Mouse (Mus musculus): ENCODE measurements around the gene Gpatch1.
A peak's percentile ranks its signal among the peaks of the same experiment; 100 is the strongest.

The Gpatch1 gene

GRCm38 (mm10) chr7:35234361-35235245 is 83.6 kb downstream of the Gpatch1 start:
- peak; percentile 98 for DNase-seq (ENCODE audit: low spot score)

- DNase-seq (ENCODE audit: low spot score): no peak
These were observed 84.4 kb downstream of the Gpatch1 start for GRCm38 (mm10) chr7:35233861-35234260.

- DNase-seq (ENCODE audit: low spot score): no peak
These were observed 85.3 kb downstream of the Gpatch1 start for GRCm38 (mm10) chr7:35232796-35233455.

DNA sequence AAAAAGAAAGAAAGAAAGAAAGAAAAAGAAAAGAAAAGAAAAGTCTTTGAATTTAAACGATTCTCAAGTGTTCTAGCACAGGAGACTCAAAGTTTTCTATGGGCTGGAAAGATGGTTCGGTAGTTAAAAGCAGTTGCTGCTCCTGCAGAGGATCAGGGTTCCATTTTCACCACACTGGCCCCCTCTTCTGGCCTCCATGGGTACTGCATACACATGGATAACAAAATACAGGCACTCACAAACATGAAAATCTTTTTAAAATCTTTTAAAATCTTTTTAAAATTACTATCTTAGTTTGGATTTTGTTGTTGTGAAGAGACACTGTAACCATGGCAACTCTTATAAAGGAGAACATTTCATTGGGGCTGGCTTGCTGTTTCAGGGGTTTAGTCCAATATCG is 87.9 kb downstream of the Gpatch1 start:
- DNase-seq (ENCODE audit: low spot score): no peak
